Mouse (Mus musculus): ENCODE measurements at regions not wholly inside any gene's neighbourhood (a gene's known extent, or its start where the extent isn't known, plus 50 kb on each side); places are given as distances from the start of the nearest gene placed in this dataset.
A peak's percentile ranks its signal among the peaks of the same experiment; 100 is the strongest.

DNA sequence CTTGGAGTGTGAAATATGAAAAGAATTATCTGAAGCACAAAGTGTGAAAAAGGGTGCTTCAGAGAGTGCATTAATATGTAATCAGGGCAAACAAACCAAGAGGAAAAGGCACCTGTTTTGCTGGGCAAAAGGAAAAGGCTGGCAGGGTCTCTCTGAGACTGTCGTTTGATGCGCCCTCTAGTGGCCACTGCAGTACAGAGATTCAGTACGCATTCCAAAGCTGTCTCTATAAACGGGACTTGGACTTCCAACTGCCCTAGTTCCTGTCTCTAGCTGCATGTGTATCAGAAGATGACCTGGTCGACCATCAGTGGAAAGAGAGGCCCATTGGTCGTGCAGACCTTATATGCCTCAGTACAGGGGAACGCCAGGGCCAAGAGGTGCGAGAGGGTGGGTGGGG is 58.7 kb upstream of the D16Ertd472e start:
- DNase-seq (ENCODE audit: low read depth), result peak; percentile 24

DNA sequence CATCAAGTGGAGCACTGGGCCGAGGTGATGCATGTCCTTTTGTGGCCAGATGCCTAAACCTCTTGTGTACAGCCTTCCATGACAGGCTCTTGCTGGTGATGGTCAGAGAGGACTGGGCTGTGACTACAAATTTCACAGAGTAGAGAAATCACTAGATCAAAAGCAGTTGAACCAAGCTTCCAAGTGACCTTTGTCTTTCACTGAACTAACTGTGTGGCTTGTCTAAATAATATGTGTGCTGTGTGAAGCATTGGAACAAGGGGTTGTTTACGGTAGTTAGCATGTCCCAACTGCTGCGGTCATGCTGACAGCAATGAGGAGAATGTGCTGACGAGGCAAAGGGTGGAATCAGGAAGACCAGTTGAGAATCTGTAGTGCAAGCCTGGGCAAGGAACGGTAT is 55.3 kb upstream of the D16Ertd472e start:
- no peak for DNase-seq (ENCODE audit: low read depth)

DNA sequence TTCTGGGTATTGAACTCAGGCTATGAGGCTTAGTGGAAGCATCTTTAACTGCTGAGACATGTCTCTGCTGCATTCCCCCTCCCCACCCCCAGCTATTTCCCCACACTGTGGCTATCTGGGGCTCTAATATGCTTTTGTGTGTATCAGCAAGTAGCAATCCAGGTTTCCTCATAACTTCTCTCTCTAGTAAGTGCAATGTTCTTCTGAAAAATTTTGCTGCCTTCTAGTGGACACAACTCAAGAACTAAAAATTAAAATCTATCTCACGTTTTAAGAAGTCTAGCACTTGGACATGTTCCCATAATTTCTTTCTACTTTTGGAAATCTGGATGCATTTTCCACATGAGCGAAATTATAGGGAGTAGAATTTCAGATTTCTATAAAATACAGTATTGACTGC is 50.3 kb upstream of the D16Ertd472e start:
- DNase-seq (ENCODE audit: low read depth), result no peak
